Mouse (Mus musculus) cerebellum, postnatal 10 days (tissue): ENCODE data around the gene Gm21994.
"Not testable (repeated sequence)": the region's sequence is repeated elsewhere in the genome, so short reads cannot be mapped to it uniquely, and the experiment has no call there.

ENCODE experiments used
- DNase-seq, 2 experiments: peaks; one replicate each; pipeline ENCODE4 v3.0.0; 2021; ENCODE audit warnings: mixed read lengths in 2 of 2

Gm21994 gene

DNA sequence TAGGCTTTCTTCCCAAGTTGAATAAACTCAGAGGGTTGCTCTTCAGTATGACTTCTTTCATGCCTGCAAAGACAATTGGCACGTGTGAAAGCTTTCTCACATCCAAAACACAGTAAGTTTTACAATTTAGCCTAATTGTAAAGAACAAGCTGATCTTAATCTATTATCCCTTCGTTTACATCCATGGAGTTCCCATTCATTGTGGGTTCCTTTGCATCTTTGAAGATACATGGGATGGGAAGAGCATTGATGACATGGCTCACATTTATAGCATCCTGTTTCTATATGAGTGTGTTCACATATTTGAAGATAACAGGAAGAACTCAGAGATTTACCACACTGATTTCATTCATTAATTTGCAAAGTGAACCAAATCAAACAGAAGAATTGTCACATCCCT lies at the start of gene Gm21994:
Gm21994 (minus strand) TSS at position 101 of the 400 bp plus-strand sequence.
- not testable (repeated sequence) for DNase-seq

DNA sequence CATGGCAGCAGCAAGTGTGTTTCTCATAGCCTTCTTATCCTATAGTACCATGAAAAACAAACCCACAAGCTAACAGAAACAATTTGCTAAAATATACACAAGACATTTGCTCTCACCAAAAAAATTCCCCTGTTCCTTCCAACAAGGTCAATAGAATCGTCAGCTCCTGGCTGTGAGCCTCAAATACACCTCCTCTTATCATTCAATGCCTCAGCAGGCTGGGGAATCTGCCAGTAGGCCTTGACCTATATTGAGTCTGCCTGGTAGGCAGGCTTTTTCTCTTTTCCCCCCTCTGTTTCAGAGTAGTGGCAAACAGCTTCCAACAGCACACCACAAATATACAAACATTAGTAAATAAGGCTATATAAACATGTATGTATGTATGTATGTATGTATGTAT lies 43.7 kb upstream of the Gm21994 start:
- no peak for DNase-seq

DNA sequence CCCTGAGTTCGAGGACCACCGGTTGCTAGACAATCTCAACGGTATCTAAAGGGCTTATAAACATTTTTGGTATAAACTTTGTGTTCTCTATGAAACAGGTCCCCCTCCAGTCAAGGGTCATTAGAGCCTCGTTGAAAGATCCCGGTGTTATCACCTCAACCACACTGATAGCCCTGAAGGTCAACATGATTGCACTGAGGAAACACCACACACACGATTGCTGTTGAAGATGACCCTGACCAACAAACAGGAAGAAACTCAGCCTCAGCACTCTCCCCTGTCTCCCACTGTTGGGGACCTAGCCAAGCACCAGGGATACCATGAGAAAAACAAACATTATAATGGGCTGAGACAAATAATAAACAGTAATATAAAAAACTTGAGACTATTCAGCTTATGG lies 38.3 kb upstream of the Gm21994 start:
- DNase-seq = no peak

- not testable (repeated sequence) for DNase-seq
These were observed 1.9 kb upstream of the Gm21994 start, which contains the start of gene Gm14124 for GRCm38 (mm10) chr2:150257291-150257690. TSS of gene Gm14124 (plus strand) at chr2:150257517.

DNA sequence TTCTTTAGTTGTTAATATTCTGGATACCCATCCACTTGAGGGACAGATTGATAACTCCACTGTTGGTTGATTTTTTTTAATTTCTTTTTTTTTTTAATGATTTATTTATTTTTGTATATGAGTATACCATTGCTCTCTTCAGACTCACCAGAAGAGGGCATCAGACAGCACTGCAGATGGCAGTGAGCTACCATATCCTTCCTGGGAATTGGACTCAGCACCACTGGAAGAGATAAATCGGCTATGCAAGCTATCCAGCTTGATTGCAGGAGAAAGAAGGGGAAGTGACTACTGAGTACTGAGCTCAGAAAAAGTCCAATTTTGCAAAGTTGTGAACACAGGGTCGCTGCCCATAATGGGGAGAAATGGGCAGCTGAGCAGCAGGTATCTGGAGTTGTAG lies 1.5 kb upstream of the Gm21994 start:
- not testable (repeated sequence) for DNase-seq

GRCm38 (mm10) chr2:150243211-150243610 lies 12.2 kb downstream of the Gm21994 start:
- no peak for DNase-seq

- not testable (repeated sequence) for DNase-seq
These were observed 32.1 kb downstream of the Gm21994 start for GRCm38 (mm10) chr2:150223263-150223662.

- not testable (repeated sequence) for DNase-seq
These were observed 37.0 kb downstream of the Gm21994 start for GRCm38 (mm10) chr2:150218363-150218725.

DNA sequence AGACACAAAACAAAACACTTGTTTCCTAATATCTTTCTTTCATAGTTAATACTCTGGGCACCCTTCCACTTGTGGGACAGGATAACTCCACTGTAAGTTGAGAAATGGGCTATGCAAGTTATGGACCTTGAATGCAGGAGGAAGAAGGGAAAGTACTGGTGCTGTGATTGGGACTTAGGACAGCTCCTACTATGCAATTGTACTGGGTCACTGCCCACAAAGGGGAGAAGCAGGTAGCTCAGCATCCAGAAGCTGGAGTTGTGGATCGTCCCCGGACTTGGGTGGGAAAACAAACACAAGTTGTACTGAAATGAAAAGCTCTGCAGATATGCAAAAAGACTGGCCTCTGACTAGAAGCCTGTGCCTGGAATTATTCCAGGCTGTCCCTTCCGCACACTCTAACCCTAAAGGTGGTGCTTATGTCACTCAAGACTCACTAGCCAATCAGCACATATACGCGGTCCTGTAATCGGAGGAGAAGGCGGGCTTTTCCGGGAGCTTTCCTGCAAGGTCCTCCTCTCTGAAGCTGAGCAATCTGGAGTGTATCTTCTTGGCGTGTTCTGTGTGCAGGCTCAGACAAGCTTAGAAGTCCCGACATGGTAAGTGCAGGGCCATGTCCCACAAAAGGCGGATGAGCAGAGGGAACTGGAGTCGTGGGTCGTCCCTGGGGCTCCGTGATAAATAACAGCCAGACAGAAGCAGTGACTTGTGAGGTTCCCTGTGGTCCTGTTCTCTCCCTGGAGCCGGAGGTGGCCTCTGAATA lies 37.6 kb downstream of the Gm21994 start, which contains the start of gene Zfp937:
Zfp937 (plus strand) TSS at position 474 of the 763 bp plus-strand sequence.
- peak; percentile 74 to 85 for DNase-seq
